Mouse (Mus musculus): ENCODE measurements around the gene Col4a3bp.

DNA sequence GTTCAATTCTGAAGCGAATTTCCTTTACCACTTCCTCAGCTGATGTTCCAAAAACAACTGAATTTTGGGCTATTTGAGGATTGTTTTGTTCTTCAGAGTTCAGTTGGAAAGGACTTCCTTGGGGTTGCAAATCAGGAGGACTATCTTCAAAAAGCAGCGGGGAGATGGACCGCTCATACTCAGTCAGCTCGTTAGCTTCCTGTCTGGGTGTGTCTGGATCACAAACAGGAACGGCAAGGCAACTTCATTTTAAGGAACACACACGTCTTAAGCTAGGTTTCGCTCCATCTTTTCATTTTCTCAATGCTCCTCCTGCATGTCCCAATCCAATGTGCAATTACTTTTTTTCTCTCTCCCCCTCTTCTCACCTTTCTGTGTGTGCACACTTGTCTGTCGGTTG is 45.8 kb upstream of the Col4a3bp start:
- TF ChIP-seq POLR2A (IDR thresholded peaks at IDR 0.05; ENCODE audit: low read depth, low read length) (no peak), CTCF (conservative IDR thresholded peaks at IDR 0.05; ENCODE audit: insufficient read depth, insufficient read length, low read depth, low read length) (no peak)
